Mouse (Mus musculus): ENCODE results near the gene Gm13276. TPM values are rescaled to one million over a fixed set of nuclear protein-coding genes. Genes with fewer than 3 reads are reported as not detected.
A peak's percentile ranks its signal among the peaks of the same experiment; 100 is the strongest.
"Not testable (repeated sequence)": the region's sequence is repeated elsewhere in the genome, so short reads cannot be mapped to it uniquely, and the experiment has no call there.

Gm13276 gene
- polyA plus RNA-seq, 1 experiment from 2014 or later: not detected

DNA sequence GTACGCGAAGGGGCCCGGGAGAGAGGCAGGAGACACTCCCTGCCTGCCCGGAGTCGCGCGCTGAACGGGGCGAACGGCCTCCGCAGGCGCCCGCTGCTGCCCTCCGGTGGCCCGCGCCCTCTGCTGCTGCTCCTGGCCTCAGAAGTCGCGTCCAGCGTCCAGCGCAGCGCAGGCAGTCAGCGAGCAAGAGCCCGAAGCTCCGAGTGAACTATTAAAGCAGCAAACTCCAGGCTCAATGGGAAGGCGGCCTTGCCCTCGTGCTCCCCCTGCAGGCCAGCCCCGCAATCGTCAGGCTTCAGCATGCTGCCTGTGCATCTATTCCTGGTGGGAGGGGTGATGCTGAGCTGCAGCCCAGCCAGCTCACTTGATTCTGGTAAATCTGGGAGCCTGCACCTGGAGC lies 5.7 kb downstream of the Gm13276 start, which contains the start of gene Gm13278:
Gene Gm13278, plus strand, starts transcription at position 301 of the 400 bp plus-strand sequence.
- H3K27ac ChIP-seq; H3K36me3 ChIP-seq; H3K4me2 ChIP-seq; H3K4me3 ChIP-seq (replicated peaks); H3K4me1 ChIP-seq; H3K9ac ChIP-seq; H3K9me3 ChIP-seq; H3K27me3 ChIP-seq (replicated peaks); ATAC-seq (ENCODE audit: insufficient read depth, low FRiP score, low read depth): not testable (repeated sequence)
- no CpG with 5 or more reads among the region's 28 CpGs for WGBS

DNA sequence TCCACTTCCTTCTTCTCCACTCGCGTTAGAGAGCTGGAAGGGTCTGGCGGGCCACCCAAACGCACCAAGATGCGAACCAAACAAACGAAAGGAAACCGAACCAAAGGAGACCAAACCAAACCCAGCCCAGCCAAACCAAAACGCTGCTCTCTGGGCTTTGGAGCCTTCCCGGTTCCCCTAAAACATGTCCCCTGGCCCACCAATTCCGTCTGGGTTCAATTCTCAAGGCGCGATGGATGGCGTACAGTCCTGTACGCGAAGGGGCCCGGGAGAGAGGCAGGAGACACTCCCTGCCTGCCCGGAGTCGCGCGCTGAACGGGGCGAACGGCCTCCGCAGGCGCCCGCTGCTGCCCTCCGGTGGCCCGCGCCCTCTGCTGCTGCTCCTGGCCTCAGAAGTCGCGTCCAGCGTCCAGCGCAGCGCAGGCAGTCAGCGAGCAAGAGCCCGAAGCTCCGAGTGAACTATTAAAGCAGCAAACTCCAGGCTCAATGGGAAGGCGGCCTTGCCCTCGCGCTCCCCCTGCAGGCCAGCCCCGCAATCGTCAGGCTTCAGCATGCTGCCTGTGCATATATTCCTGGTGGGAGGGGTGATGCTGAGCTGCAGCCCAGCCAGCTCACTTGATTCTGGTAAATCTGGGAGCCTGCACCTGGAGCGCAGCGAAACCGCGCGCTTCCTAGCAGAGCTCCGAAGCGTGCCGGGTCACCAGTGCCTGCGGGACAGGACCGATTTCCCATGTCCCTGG lies 8.6 kb downstream of the Gm13276 start, which contains the start of gene Gm13275:
Gene Gm13275, plus strand, starts transcription at position 552 of the 740 bp plus-strand sequence.
- H3K4me1 ChIP-seq: not testable (repeated sequence)
- WGBS: 0% methylated on average over 7 of the region's 52 CpGs

DNA sequence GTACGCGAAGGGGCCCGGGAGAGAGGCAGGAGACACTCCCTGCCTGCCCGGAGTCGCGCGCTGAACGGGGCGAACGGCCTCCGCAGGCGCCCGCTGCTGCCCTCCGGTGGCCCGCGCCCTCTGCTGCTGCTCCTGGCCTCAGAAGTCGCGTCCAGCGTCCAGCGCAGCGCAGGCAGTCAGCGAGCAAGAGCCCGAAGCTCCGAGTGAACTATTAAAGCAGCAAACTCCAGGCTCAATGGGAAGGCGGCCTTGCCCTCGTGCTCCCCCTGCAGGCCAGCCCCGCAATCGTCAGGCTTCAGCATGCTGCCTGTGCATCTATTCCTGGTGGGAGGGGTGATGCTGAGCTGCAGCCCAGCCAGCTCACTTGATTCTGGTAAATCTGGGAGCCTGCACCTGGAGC lies 11.6 kb downstream of the Gm13276 start, which contains the start of gene Gm13279:
Gene Gm13279, plus strand, starts transcription at position 301 of the 400 bp plus-strand sequence.
- not testable (repeated sequence) for H3K4me1 ChIP-seq; H3K27me3 ChIP-seq (replicated peaks); H3K4me2 ChIP-seq; H3K27ac ChIP-seq; H3K4me3 ChIP-seq (replicated peaks); H3K36me3 ChIP-seq; H3K9me3 ChIP-seq; ATAC-seq (ENCODE audit: insufficient read depth, low FRiP score, low read depth); H3K9ac ChIP-seq
- WGBS: no CpG with 5 or more reads among the region's 28 CpGs

More for the DNA sequence above, 8.6 kb downstream of the Gm13276 start, which contains the start of gene Gm13275:
- H3K36me3 ChIP-seq; H3K9me3 ChIP-seq; H3K27me3 ChIP-seq (replicated peaks); H3K4me2 ChIP-seq; H3K4me3 ChIP-seq (replicated peaks); H3K27ac ChIP-seq; H3K9ac ChIP-seq; ATAC-seq (ENCODE audit: insufficient read depth, low FRiP score, low read depth): not testable (repeated sequence)

DNA sequence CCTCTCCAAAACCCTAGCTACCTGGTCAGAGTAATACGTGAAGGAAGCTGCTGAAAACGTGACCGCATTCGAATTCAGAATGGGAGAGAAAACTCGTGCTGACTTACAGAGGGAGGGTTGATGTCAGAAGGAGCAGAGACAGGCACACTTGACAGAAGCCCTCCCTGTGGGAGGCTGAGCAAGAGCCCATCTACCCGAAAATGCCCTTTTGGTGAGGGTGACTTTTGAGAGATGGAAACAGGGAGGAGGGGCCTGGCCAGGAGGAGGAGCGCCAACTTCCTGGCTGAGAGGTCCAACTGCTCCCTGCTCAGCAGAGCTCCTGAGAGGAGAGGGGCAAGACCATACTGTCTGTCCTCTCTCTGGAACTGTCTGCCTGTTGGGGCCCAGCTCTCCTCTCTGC lies 13.9 kb downstream of the Gm13276 start, which contains the start of gene Gm13285:
Gene Gm13285, plus strand, starts transcription at position 301 of the 400 bp plus-strand sequence.
- WGBS: 19% methylated on average over 5 of the region's 7 CpGs
- H3K27ac ChIP-seq: not testable (repeated sequence)

DNA sequence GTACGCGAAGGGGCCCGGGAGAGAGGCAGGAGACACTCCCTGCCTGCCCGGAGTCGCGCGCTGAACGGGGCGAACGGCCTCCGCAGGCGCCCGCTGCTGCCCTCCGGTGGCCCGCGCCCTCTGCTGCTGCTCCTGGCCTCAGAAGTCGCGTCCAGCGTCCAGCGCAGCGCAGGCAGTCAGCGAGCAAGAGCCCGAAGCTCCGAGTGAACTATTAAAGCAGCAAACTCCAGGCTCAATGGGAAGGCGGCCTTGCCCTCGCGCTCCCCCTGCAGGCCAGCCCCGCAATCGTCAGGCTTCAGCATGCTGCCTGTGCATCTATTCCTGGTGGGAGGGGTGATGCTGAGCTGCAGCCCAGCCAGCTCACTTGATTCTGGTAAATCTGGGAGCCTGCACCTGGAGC lies 17.4 kb downstream of the Gm13276 start, which contains the start of gene Gm13287:
Gene Gm13287, plus strand, starts transcription at position 301 of the 400 bp plus-strand sequence.
- not testable (repeated sequence) for H3K9ac ChIP-seq; H3K4me1 ChIP-seq; H3K27me3 ChIP-seq (replicated peaks); H3K4me3 ChIP-seq (replicated peaks); ATAC-seq (ENCODE audit: insufficient read depth, low FRiP score, low read depth); H3K36me3 ChIP-seq; H3K27ac ChIP-seq; H3K9me3 ChIP-seq
- no CpG with 5 or more reads among the region's 29 CpGs for WGBS
- peak within 1 kb of the TSS; percentile 33; the same call in 1 of the 2 replicates for H3K4me2 ChIP-seq

More for the DNA sequence above, 13.9 kb downstream of the Gm13276 start, which contains the start of gene Gm13285:
- H3K4me2 ChIP-seq; H3K36me3 ChIP-seq; H3K4me3 ChIP-seq (replicated peaks); H3K9me3 ChIP-seq; H3K9ac ChIP-seq; H3K27me3 ChIP-seq (replicated peaks); ATAC-seq (ENCODE audit: insufficient read depth, low FRiP score, low read depth); H3K4me1 ChIP-seq: not testable (repeated sequence)

DNA sequence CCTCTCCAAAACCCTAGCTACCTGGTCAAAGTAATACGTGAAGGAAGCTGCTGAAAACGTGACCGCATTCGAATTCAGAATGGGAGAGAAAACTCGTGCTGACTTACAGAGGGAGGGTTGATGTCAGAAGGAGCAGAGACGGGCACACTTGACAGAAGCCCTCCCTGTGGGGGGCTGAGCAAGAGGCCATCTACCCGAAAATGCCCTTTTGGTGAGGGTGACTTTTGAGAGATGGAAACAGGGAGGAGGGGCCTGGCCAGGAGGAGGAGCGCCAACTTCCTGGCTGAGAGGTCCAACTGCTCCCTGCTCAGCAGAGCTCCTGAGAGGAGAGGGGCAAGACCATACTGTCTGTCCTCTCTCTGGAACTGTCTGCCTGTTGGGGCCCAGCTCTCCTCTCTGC lies 19.7 kb downstream of the Gm13276 start, which contains the start of gene Gm13288:
Gene Gm13288, plus strand, starts transcription at position 301 of the 400 bp plus-strand sequence.
- not testable (repeated sequence) for H3K36me3 ChIP-seq; ATAC-seq (ENCODE audit: insufficient read depth, low FRiP score, low read depth); H3K27me3 ChIP-seq (replicated peaks); H3K4me2 ChIP-seq; H3K4me1 ChIP-seq; H3K27ac ChIP-seq; H3K9me3 ChIP-seq; H3K9ac ChIP-seq
- 0 out of 2 replicates have a peak within 1 kb of the TSS, but pooled peaks have one; percentile 23 for H3K4me3 ChIP-seq (replicated peaks)
- no CpG with 5 or more reads among the region's 8 CpGs for WGBS

DNA sequence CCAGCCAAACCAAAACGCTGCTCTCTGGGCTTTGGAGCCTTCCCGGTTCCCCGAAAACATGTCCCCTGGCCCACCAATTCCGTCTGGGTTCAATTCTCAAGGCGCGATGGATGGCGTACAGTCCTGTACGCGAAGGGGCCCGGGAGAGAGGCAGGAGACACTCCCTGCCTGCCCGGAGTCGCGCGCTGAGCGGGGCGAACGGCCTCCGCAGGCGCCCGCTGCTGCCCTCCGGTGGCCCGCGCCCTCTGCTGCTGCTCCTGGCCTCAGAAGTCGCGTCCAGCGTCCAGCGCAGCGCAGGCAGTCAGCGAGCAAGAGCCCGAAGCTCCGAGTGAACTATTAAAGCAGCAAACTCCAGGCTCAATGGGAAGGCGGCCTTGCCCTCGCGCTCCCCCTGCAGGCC lies 20.3 kb downstream of the Gm13276 start:
- H3K27me3 ChIP-seq (replicated peaks); H3K36me3 ChIP-seq; H3K9me3 ChIP-seq; H3K4me2 ChIP-seq; H3K27ac ChIP-seq; ATAC-seq (ENCODE audit: insufficient read depth, low FRiP score, low read depth); H3K9ac ChIP-seq; H3K4me1 ChIP-seq: not testable (repeated sequence)
- WGBS: 0% methylated on average over 14 of the region's 34 CpGs
- 0 out of 2 replicates have a peak overlapping the region, but pooled peaks have one; percentile 23 for H3K4me3 ChIP-seq (replicated peaks)

DNA sequence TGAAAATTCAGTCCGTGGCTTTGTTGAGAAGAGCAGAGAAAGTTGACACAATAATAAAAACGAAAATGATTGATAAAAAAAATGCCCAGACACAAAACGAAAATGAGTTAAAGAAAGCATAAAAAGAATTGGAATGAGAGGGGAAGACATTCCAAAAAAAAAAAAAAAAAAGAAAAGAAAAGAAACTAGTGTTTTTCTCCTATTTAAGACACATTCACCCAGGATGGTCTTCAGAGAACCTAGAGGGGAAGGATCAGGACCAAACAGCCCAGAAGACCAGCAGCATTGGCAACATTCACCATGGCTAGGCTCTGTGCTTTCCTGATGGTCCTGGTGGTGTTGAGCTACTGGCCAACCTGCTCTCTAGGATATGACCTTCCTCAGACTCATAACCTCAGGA lies 30.4 kb downstream of the Gm13276 start, which contains the start of gene Ifna7:
Gene Ifna7, plus strand, starts transcription at position 301 of the 400 bp plus-strand sequence.
- no peaks in the 10 kb centered on the region for H3K9me3 ChIP-seq
- H3K4me2 ChIP-seq: no peak within 1 kb of the TSS
- WGBS: 55% methylated on average over 3 of the region's 3 CpGs

DNA sequence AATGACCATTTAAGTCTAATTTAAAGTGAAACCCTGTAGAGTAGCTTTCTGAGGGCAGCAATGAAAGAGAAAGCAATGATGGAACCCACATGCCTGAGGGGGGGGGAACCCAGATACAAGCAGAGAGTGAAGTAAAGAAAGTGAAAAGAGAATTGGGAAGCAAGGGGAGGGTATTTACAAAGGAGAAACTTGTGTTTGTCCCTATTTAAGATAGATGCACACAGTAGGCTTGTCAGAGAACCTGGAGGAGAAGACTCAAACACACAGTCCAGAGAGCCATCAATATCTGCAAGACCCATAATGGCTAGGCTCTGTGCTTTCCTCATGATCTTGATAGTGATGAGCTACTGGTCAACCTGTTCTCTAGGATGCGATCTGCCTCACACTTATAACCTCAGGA lies 34.1 kb downstream of the Gm13276 start, which contains the start of gene Ifna11:
Gene Ifna11, plus strand, starts transcription at position 301 of the 400 bp plus-strand sequence.
- H3K9ac ChIP-seq: no peak within 1 kb of the TSS
- H3K4me3 ChIP-seq (replicated peaks): no peak within 1 kb of the TSS
- no peak within 1 kb of the TSS for H3K4me2 ChIP-seq
- H3K9me3 ChIP-seq: no peaks in the 10 kb centered on the region
- no peaks in the 10 kb centered on the region for H3K36me3 ChIP-seq
- no peaks in the 10 kb centered on the region for H3K4me1 ChIP-seq
- H3K27me3 ChIP-seq (replicated peaks): no peaks in the 10 kb centered on the region
- 85% methylated on average over 1 of the region's 1 CpGs for WGBS
- no peak within 1 kb of the TSS for H3K27ac ChIP-seq
- ATAC-seq (ENCODE audit: insufficient read depth, low FRiP score, low read depth): no peak

More for the DNA sequence above, 30.4 kb downstream of the Gm13276 start, which contains the start of gene Ifna7:
- Histone ChIP-seq H3K27ac (no peak within 1 kb of the TSS), H3K27me3 (replicated peaks) (no peaks in the 10 kb centered on the region), H3K9ac (no peak within 1 kb of the TSS), H3K36me3 (no peaks in the 10 kb centered on the region), H3K4me3 (replicated peaks) (no peak within 1 kb of the TSS), H3K4me1 (no peaks in the 10 kb centered on the region)
- ATAC-seq (ENCODE audit: insufficient read depth, low FRiP score, low read depth): no peak

DNA sequence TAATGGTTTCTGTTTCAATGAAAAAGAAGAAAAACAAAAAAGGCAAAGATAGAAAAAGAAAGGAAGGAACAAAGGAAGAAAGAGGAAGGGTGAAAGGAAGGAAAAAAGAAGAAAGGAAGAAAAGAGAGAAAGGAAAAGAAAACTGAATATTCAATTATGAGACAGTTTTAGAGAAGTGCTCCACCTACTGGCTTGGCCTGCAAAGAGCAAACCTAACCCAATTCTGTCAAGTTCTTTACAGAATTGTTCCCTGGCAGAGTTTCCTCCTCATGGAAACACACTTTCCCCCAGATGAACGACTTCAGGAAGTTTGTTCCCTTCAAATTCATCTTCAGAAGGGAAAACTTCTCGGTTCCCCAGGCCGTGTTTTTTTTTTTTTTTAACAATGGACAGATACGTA lies 37.5 kb downstream of the Gm13276 start:
- no peak overlapping the region for H3K4me2 ChIP-seq
- no peak overlapping the region for H3K4me3 ChIP-seq (replicated peaks)
- no peaks in the 10 kb centered on the region for H3K9me3 ChIP-seq
- WGBS: 22% methylated on average over 4 of the region's 4 CpGs
- no peaks in the 10 kb centered on the region for H3K4me1 ChIP-seq
- no peaks in the 10 kb centered on the region for H3K36me3 ChIP-seq
- H3K27me3 ChIP-seq (replicated peaks): no peaks in the 10 kb centered on the region
- H3K27ac ChIP-seq: no peak overlapping the region
- H3K9ac ChIP-seq: no peak overlapping the region
- no peak for ATAC-seq (ENCODE audit: insufficient read depth, low FRiP score, low read depth)

DNA sequence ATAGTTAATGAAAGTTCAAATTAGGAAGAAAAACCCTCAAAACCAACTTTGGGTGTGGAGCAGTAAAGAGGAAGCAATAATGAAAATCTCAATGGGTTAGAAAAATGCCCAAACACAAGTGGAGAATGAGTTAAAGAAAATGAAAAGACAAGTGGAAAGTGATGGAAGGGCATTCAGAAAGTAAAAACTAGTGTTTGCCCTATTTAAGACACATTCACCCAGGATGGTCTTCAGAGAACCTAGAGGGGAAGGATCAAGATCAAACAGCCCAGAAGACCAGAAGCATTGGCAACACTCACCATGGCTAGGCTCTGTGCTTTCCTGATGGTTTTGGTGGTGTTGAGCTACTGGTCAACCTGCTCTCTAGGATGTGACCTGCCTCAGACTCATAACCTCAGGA lies 41.6 kb downstream of the Gm13276 start, which contains the start of gene Ifna6:
Gene Ifna6, plus strand, starts transcription at position 301 of the 400 bp plus-strand sequence.
- not testable (repeated sequence) for H3K27me3 ChIP-seq (replicated peaks); H3K36me3 ChIP-seq; H3K9ac ChIP-seq; H3K4me2 ChIP-seq; H3K4me1 ChIP-seq; H3K4me3 ChIP-seq (replicated peaks); ATAC-seq (ENCODE audit: insufficient read depth, low FRiP score, low read depth); H3K27ac ChIP-seq; H3K9me3 ChIP-seq

DNA sequence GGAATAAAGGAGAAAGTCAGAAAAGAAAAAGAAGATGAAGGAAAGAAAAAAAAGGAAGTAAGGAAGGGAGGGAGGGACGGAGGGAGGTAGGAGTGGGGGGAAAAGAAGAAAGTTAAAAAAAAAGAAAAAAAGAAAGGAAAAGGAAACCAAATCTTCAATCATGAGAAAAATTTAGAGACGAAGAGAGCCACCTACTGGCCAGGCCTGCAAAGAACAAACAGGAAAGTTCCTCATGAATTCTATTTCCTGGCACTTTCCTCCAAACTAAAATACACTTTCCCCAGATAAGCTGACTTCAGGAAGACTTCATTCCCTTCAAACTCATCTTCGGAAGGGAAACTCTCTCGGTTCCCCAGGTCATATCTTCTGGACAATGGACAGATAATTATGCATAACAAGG lies 45.0 kb downstream of the Gm13276 start:
- ATAC-seq (ENCODE audit: insufficient read depth, low FRiP score, low read depth): no peak
- Histone ChIP-seq H3K36me3 (no peaks in the 10 kb centered on the region), H3K9me3 (no peaks in the 10 kb centered on the region), H3K4me2 (no peak overlapping the region), H3K9ac (no peak overlapping the region), H3K4me3 (replicated peaks) (no peak overlapping the region), H3K27me3 (replicated peaks) (no peaks in the 10 kb centered on the region), H3K27ac (no peak overlapping the region), H3K4me1 (no peaks in the 10 kb centered on the region)
- WGBS: 38% methylated on average over 4 of the region's 4 CpGs
